Mouse (Mus musculus) megakaryocyte, embryonic 14.5 days (primary cell): Measurements from ENCODE around the gene Upf1.

ENCODE experiments used
- FLI1 ChIP-seq: IDR thresholded peaks from 2 replicates; pipeline ENCODE4 v1.6.1; 2012; ENCODE audit warnings: low read length, inconsistent platforms, mixed read lengths
- GATA1 ChIP-seq: IDR thresholded peaks from 3 replicates; pipeline ENCODE4 v1.6.1; 2012; ENCODE audit warnings: mixed read lengths, low read length, inconsistent platforms, borderline replicate concordance

GRCm38 (mm10) chr8:70340659-70341058 is 12.4 kb downstream of the Upf1 start:
- no peak for TF ChIP-seq GATA1
- no peak for TF ChIP-seq FLI1
